Mouse (Mus musculus): ENCODE measurements around the gene E130309D02Rik. TPM values are rescaled to one million over a fixed set of nuclear protein-coding genes. Genes with fewer than 3 reads are reported as not detected.

Gene E130309D02Rik
- polyA plus RNA-seq, 1 experiment from 2014 or later: 24.9 TPM

GRCm38 (mm10) chr5:143252039-143252438 is 63.1 kb downstream of the E130309D02Rik start:
- H3K9me3 ChIP-seq (ENCODE audit: control insufficient read depth, low read length): peaks cover 2% of the 10 kb centered on the region; the same call in 1 of the 2 replicates
- H3K27ac ChIP-seq (ENCODE audit: low read depth, low read length): no peak overlapping the region
- H3K4me1 ChIP-seq (ENCODE audit: control insufficient read depth, insufficient read depth, low read depth, low read length): peaks cover 17% of the 10 kb centered on the region
- ATAC-seq: peak; percentile 29; the same call in 1 of the 2 replicates
- WGBS: 56% methylated on average over 6 of the region's 6 CpGs
- H3K27me3 ChIP-seq (replicated peaks; ENCODE audit: control insufficient read depth, insufficient read depth, low read length): peaks cover 18% of the 10 kb centered on the region
- H3K36me3 ChIP-seq (ENCODE audit: control insufficient read depth, insufficient read depth, low read length): peaks cover 40% of the 10 kb centered on the region
- no peak overlapping the region for H3K4me2 ChIP-seq (ENCODE audit: low read length)
- no peak overlapping the region for H3K4me3 ChIP-seq (ENCODE audit: low read length)
- no peak overlapping the region for H3K9ac ChIP-seq (ENCODE audit: low read depth, low read length)

Other genes starting within 250 kb of the E130309D02Rik start
- gene Rnf216, start 202.4 kb downstream of the E130309D02Rik start, polyA plus RNA-seq (2015; fragmentation: Nextera tagmentation; extraction: Ambion mirVana): 27.2 and 31.0 TPM in 2 replicates
- gene Olfr718-ps1, start 167.8 kb downstream of the E130309D02Rik start, polyA plus RNA-seq (2015; fragmentation: Nextera tagmentation; extraction: Ambion mirVana): 0.02 TPM in 1 of 2 replicates, not detected in the other
- 9.6 and 11.4 TPM in 2 replicates for gene Rbak, start 134.6 kb downstream of the E130309D02Rik start, polyA plus RNA-seq (2015; fragmentation: Nextera tagmentation; extraction: Ambion mirVana)
- not detected in 2 replicates for gene Spdye4b, start 134.3 kb downstream of the E130309D02Rik start, polyA plus RNA-seq (2015; fragmentation: Nextera tagmentation; extraction: Ambion mirVana)
- gene Spdye4a, start 88.5 kb downstream of the E130309D02Rik start, polyA plus RNA-seq (2015; fragmentation: Nextera tagmentation; extraction: Ambion mirVana): not detected in 2 replicates
- gene Zfp12, start 80.2 kb downstream of the E130309D02Rik start, polyA plus RNA-seq (2015; fragmentation: Nextera tagmentation; extraction: Ambion mirVana): 16.4 and 20.5 TPM in 2 replicates
- gene Zfp316, start 45.3 kb downstream of the E130309D02Rik start, polyA plus RNA-seq (2015; fragmentation: Nextera tagmentation; extraction: Ambion mirVana): 3.3 and 7.2 TPM in 2 replicates
- gene Zfp853, start 21.7 kb downstream of the E130309D02Rik start, polyA plus RNA-seq (2015; fragmentation: Nextera tagmentation; extraction: Ambion mirVana): 0.16 and 0.31 TPM in 2 replicates
- gene Zdhhc4, start 13.9 kb upstream of the E130309D02Rik start, polyA plus RNA-seq (2015; fragmentation: Nextera tagmentation; extraction: Ambion mirVana): 75.9 and 77.0 TPM in 2 replicates
- gene Grid2ip, start 42.0 kb upstream of the E130309D02Rik start, polyA plus RNA-seq (2015; fragmentation: Nextera tagmentation; extraction: Ambion mirVana): 0.42 and 0.51 TPM in 2 replicates
- gene Kdelr2, start 88.5 kb upstream of the E130309D02Rik start, polyA plus RNA-seq (2015; fragmentation: Nextera tagmentation; extraction: Ambion mirVana): 123 and 138 TPM in 2 replicates
- 21.8 and 23.0 TPM in 2 replicates for gene Daglb, start 149.2 kb upstream of the E130309D02Rik start, polyA plus RNA-seq (2015; fragmentation: Nextera tagmentation; extraction: Ambion mirVana)
- 285 and 452 TPM in 2 replicates for gene Rac1, start 212.7 kb upstream of the E130309D02Rik start, polyA plus RNA-seq (2015; fragmentation: Nextera tagmentation; extraction: Ambion mirVana)